Mouse (Mus musculus) lung, embryonic 16.5 days (tissue): ENCODE data around the gene Phgr1. TPM values are rescaled to one million over a fixed set of nuclear protein-coding genes. Genes with fewer than 3 reads are reported as not detected.

ENCODE experiments used
- ATAC-seq: fragments of 200-750 bp; cut with Nextera tagmentation; 2 replicates; pipeline ENCODE4 v1.8.0; 2017; ENCODE audit warnings: low read depth, mild to moderate bottlenecking, moderate library complexity
- H3K27ac ChIP-seq: fragments of 300-500 bp; sonication (generic); 2 replicates; pipeline ENCODE4 v1.5.1; 2014; ENCODE audit warnings: mild to moderate bottlenecking, control low read depth, low read length
- H3K27me3 ChIP-seq: fragments of 300-500 bp; sonication (generic); 2 replicates; pipeline ENCODE4 v1.6.1; 2014; ENCODE audit warnings: low read depth, low read length, mixed read lengths; ENCODE audit not compliant: control insufficient read depth, insufficient read depth
- H3K36me3 ChIP-seq: fragments of 300-500 bp; sonication (generic); 2 replicates; pipeline ENCODE4 v1.6.1; 2014; ENCODE audit warnings: low read length; ENCODE audit not compliant: control insufficient read depth, insufficient read depth
- H3K4me1 ChIP-seq: fragments of 300-500 bp; sonication (generic); replicated peaks from 2 replicates; pipeline ENCODE4 v1.6.1; 2014; ENCODE audit warnings: low read length, mixed read lengths; ENCODE audit not compliant: control insufficient read depth, insufficient read depth
- H3K4me2 ChIP-seq: fragments of 300-500 bp; sonication (generic); 2 replicates; pipeline ENCODE4 v1.6.1; 2014; ENCODE audit warnings: low read depth, low read length, control low read depth
- H3K4me3 ChIP-seq: fragments of 300-500 bp; sonication (generic); 2 replicates; pipeline ENCODE4 v1.5.1; 2014; ENCODE audit warnings: mild to moderate bottlenecking, low read length, control low read depth
- H3K9ac ChIP-seq: fragments of 300-500 bp; sonication (generic); 2 replicates; pipeline ENCODE4 v1.6.1; 2014; ENCODE audit warnings: low read length, control low read depth
- H3K9me3 ChIP-seq: fragments of 300-500 bp; sonication (generic); 2 replicates; pipeline ENCODE4 v1.6.1; 2016; ENCODE audit warnings: low read length; ENCODE audit not compliant: control insufficient read depth
- WGBS: fragments of 180-500 bp; shearing (Covaris S2); extraction: QIAGEN DNeasy Blood & Tissue Kit; methylation state at CpG from one replicate; pipeline ENCODE4 v1.1.7; 2014; 5-methylcytosine and 5-hydroxymethylcytosine counted together
- polyA plus RNA-seq: library from polyadenylated mRNA; unstranded; fragments of >200 nt; fragmentation: Nextera tagmentation; extraction: Ambion mirVana; gene quantifications from 2 replicates; pipeline ENCODE4 v1.2.1, GENCODE M21; 2015

Phgr1 gene
- polyA plus RNA-seq, 1 experiment from 2014 or later = 0.31 TPM

DNA sequence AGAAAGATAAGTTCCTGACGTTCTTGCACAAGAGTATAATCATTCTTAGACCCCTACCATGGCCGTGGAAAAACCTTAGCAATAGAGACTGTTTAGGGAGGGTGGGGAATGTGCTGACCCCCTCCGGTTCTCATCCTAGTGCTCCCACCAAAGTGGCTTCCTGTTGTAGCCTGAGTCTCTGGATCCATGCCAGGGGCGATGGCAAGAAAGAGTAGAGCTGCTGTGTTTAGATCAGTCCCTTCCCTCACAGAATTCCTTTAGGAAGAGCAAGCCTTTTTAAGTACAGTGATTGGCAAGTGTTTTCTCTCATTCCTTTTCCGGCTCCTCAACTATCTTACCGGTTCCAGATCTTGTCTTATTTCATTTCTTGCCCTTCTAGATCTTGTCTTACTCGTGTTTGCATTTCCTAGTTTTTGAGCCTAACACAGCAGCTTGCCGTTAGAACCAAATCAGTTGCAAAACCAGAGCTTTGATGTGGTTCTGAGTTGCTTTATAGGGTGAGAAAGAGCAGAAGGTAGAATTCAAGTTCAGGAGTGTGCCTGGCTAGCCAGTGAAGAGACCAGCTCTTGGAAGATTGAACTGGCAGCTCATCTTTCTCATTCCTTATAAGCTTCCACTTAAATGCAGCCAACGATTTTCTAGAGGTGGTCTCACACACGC is 25.1 kb upstream of the Phgr1 start:
- H3K9ac ChIP-seq = peak overlapping the region; percentile 25

DNA sequence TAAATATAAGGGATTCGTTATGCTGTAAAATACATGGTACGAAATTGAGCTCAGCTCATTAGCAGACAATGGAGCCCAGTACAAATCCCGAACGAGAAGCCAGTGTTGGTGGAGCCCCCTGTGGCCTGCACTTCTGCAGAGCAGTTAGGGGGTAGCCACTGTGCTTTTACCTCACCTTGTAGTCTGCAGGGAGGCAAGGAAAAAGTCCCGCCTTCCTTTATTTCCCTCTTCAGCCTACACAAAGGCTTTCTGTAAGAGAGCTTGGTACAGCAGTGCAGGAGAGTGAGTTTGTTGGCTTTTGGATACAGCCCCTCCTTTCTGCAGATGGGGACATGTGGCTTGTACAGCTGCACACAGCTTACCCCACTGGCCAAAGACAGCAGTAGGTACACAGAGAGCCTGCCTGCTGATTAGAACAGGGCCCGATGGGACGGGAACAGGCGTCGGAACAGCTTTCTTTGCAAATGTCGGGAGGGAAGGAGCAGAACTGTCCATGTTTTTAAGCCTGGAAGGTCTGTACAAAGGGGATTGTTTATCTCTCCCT is 23.2 kb upstream of the Phgr1 start:
- H3K4me2 ChIP-seq = no peak overlapping the region
- H3K27me3 ChIP-seq = peaks cover 5% of the 10 kb centered on the region
- no peak overlapping the region for H3K9ac ChIP-seq
- H3K9me3 ChIP-seq = no peaks in the 10 kb centered on the region
- WGBS = 51% methylated on average over 10 of the region's 10 CpGs
- H3K27ac ChIP-seq = no peak overlapping the region
- no peaks in the 10 kb centered on the region for H3K36me3 ChIP-seq
- no peak overlapping the region for H3K4me3 ChIP-seq
- peaks cover 34% of the 10 kb centered on the region for H3K4me1 ChIP-seq
- no peak for ATAC-seq

More for the DNA sequence above, 25.1 kb upstream of the Phgr1 start:
- Histone ChIP-seq H3K4me1 (peaks cover 31% of the 10 kb centered on the region), H3K36me3 (no peaks in the 10 kb centered on the region), H3K9me3 (no peaks in the 10 kb centered on the region), H3K4me2 (peak overlapping the region; percentile 77), H3K27me3 (peaks cover 6% of the 10 kb centered on the region), H3K27ac (peak overlapping the region; percentile 32; the same call in 1 of the 2 replicates), H3K4me3 (peak overlapping the region; percentile 82)
- no peak for ATAC-seq
- 17% methylated on average over 10 of the region's 10 CpGs for WGBS

DNA sequence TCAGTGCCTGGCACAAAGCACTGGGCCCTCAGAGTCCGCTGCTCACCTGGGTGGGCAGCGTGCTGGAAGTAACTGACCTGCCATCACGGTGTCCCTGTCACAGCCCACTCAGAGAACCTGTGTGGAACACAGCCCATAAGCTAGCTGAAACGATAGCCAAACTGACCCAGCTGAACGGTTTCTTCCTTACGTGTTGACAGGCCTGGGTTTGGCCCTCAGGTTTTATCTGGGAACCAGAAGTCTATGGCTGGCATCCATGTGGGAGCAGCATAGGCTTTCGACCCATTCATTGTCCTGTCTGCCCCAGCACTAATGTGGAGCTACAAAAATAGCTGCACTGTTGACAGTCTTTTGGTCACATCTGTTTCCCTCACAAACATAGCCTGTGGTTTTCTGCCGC is 22.1 kb upstream of the Phgr1 start:
- ATAC-seq = no peak

DNA sequence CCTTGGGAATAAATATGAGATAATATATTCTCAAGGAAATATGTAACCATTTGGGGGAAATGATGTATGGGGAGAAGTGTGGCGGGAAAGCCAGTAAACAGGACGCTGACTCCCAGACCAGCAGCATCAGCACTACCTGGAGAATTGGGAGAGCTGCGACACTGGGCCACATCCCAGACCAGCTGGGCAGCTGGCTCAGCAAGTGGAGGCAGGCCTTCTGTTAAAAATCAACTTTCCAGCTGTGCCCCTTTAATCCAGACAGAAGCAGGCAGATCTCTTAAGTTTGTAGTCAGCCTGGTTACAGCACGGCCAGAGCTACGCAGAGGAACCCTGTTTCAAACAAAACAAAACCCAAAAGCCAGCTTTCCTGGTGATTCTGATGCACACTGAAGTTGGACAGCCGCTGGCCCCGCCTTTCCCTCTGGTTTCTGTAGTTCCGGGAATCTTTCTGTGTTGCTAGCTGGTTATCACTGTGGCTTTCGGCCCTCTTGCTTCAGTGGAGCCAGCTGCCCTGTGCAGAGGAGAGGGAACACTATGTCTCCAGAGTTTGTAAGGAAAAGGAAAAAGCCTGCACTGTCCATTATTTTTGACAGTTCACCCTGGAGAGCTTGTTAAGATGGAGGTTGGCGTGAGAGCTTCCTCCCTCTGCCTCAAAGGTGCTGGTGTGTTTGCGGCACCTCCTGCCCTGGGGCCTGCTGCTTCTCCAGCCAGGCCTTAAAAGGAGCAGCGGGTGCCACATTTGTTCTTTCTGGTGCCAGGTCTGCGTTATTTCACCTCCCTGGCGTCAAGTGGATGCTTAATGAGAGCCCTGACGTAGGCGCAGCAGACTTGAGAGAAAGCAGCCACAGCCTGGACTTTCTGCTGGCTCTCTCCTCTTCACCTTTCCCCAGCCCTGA is 20.4 kb upstream of the Phgr1 start:
- H3K9me3 ChIP-seq = no peaks in the 10 kb centered on the region
- H3K4me1 ChIP-seq = peaks cover 23% of the 10 kb centered on the region
- no peak overlapping the region for H3K27ac ChIP-seq
- H3K9ac ChIP-seq = no peak overlapping the region
- no peak overlapping the region for H3K4me2 ChIP-seq
- WGBS = 62% methylated on average over 16 of the region's 16 CpGs
- H3K36me3 ChIP-seq = no peaks in the 10 kb centered on the region
- H3K4me3 ChIP-seq = no peak overlapping the region
- H3K27me3 ChIP-seq = no peaks in the 10 kb centered on the region
- no peak for ATAC-seq

More for the DNA sequence above, 22.1 kb upstream of the Phgr1 start:
- Histone ChIP-seq H3K36me3 (no peaks in the 10 kb centered on the region), H3K4me3 (no peak overlapping the region), H3K4me1 (peaks cover 26% of the 10 kb centered on the region), H3K27me3 (no peaks in the 10 kb centered on the region), H3K9me3 (no peaks in the 10 kb centered on the region), H3K9ac (no peak overlapping the region), H3K4me2 (no peak overlapping the region), H3K27ac (no peak overlapping the region)
- 70% methylated on average over 8 of the region's 8 CpGs for WGBS

DNA sequence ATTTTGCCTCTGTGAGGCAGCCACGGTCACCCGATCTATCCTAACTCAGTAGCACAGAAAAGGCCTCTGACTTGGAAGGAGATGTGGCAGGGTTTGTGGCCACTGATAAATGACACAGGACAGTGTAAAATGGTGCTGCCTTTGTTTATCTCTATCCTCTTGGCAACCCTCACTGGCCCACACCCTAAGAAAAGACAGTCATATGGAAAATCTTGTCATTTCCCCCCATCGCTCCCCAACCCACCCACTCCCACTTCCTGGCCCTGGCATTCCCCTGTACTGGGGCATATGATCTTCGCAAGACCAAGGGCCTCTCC is 19.8 kb upstream of the Phgr1 start:
- no peak overlapping the region for H3K4me3 ChIP-seq
- no peaks in the 10 kb centered on the region for H3K36me3 ChIP-seq
- no peak overlapping the region for H3K27ac ChIP-seq
- no peaks in the 10 kb centered on the region for H3K27me3 ChIP-seq
- H3K9ac ChIP-seq = no peak overlapping the region
- H3K4me1 ChIP-seq = peaks cover 17% of the 10 kb centered on the region
- ATAC-seq = no peak
- no peak overlapping the region for H3K4me2 ChIP-seq
- no peaks in the 10 kb centered on the region for H3K9me3 ChIP-seq
- 54% methylated on average over 3 of the region's 4 CpGs for WGBS

DNA sequence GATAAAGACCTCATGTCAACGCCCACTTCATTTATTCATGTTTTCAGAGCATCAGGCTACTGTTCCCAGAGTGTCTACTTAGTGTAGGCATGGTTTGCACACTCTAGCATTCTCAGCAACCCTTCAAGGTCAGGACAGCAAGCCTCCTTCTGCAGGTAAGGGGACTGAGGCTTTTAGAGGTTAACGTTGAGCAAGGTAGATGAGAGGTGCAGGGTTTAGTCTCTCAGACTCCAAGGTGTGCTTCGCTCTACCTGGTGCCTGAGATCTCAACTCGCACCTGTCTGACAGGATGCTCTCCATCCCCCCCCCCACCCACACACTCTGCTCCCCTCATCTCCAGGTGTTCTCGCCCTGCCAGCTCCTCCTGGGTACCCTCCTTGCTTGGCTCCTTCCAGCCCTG is 18.4 kb upstream of the Phgr1 start:
- H3K4me2 ChIP-seq = no peak overlapping the region
- 79% methylated on average over 5 of the region's 5 CpGs for WGBS
- H3K4me1 ChIP-seq = peaks cover 13% of the 10 kb centered on the region; the same call in 1 of the 2 replicates
- no peak overlapping the region for H3K4me3 ChIP-seq
- no peak overlapping the region for H3K27ac ChIP-seq
- no peak overlapping the region for H3K9ac ChIP-seq
- no peak for ATAC-seq
- H3K27me3 ChIP-seq = no peaks in the 10 kb centered on the region
- no peaks in the 10 kb centered on the region for H3K9me3 ChIP-seq
- no peaks in the 10 kb centered on the region for H3K36me3 ChIP-seq

DNA sequence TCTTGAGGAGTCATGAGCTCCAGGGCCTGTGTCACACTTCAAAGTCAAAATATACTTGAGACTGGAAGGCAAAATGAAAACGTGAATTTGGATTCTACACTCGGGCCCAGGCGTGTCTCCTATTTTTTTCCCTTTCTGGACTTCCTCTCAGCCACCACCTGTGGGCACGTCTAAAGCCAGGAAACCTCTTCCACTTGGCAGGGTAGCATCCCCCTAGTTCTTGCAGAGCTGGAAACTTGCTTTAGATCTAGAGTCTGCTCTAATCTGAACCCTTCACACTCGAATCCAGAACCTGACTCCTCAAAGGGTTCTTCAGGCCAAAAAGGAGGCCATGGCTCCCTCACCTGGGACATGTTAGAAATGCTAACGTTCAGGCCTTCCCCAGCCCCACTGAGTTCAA is 17.2 kb upstream of the Phgr1 start:
- Histone ChIP-seq H3K9ac (no peak overlapping the region), H3K27ac (no peak overlapping the region), H3K4me2 (no peak overlapping the region), H3K4me1 (peaks cover 9% of the 10 kb centered on the region), H3K36me3 (no peaks in the 10 kb centered on the region), H3K9me3 (no peaks in the 10 kb centered on the region), H3K27me3 (no peaks in the 10 kb centered on the region), H3K4me3 (no peak overlapping the region)
- WGBS = 73% methylated on average over 6 of the region's 6 CpGs
- ATAC-seq = no peak

DNA sequence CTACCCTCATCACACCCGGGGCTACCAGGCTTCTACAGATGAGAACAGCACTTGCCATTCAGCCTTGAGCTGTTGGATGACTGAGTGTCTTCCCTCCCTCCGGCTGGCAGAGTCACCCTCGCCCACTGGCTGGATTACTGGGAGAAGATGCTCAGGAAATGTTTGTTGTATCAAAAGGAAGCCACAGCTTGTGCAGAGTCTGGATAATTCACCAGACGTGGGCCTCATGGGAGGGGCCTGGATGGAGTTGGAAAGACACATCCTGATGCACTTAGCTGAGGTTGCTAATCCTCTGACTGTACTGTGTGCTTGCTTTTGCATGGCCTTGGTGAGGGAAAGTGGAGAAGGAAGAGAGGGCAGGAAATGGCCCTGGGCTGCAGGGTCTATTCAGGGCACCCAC is 16.5 kb upstream of the Phgr1 start:
- H3K4me3 ChIP-seq = no peak overlapping the region
- H3K27me3 ChIP-seq = no peaks in the 10 kb centered on the region
- H3K4me1 ChIP-seq = peaks cover 12% of the 10 kb centered on the region
- no peak overlapping the region for H3K9ac ChIP-seq
- no peaks in the 10 kb centered on the region for H3K9me3 ChIP-seq
- no peak overlapping the region for H3K27ac ChIP-seq
- WGBS = 70% methylated on average over 4 of the region's 4 CpGs
- H3K36me3 ChIP-seq = no peaks in the 10 kb centered on the region
- ATAC-seq = no peak
- H3K4me2 ChIP-seq = no peak overlapping the region

DNA sequence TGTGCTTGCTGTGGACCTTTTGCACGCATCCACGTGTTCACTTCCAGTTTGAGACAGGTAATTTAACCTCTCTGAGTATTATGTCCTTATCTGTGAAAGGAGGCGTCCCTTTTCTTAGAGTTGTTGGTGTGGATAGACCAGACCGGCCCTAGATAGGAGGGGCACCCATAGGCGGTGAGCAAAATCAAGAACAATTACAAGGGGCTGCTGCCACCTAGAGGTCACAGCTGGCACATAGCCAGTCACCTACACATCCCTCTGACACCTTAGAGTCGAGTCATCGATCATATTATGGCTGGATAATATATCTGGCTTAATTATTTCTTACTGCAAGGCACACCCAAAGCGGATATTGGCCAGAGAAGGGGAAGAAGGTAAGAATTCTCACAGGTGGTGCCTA is 12.7 kb upstream of the Phgr1 start:
- Histone ChIP-seq H3K9ac (no peak overlapping the region), H3K4me2 (no peak overlapping the region), H3K27ac (no peak overlapping the region), H3K4me3 (no peak overlapping the region), H3K36me3 (no peaks in the 10 kb centered on the region), H3K9me3 (no peaks in the 10 kb centered on the region), H3K27me3 (no peaks in the 10 kb centered on the region), H3K4me1 (peaks cover 37% of the 10 kb centered on the region)
- 15% methylated on average over 8 of the region's 8 CpGs for WGBS
- no peak for ATAC-seq
